Mouse (Mus musculus): ENCODE data around the gene Pkp4.

GRCm38 (mm10) chr2:59272713-59273112 is 112.1 kb downstream of the Pkp4 start:
- no peak for TF ChIP-seq CTCF (IDR thresholded peaks at IDR 0.05; ENCODE audit: extremely low read depth, insufficient read depth, insufficient read length, insufficient replicate concordance)
- TF ChIP-seq POLR2A (IDR thresholded peaks at IDR 0.05; ENCODE audit: low read depth, low read length): no peak

Measured in spleen, adult 2 months (tissue).